Mouse (Mus musculus): ENCODE measurements around the gene Stk25. TPM values are rescaled to one million over a fixed set of nuclear protein-coding genes. Genes with fewer than 3 reads are reported as not detected.
A peak's percentile ranks its signal among the peaks of the same experiment; 100 is the strongest.

The Stk25 gene
- total RNA-seq, 2 experiments from 2014 or later: 135 to 138 TPM

GRCm38 (mm10) chr1:93672682-93673081 lies 14.2 kb upstream of the Stk25 start:
- intact Hi-C loops (cut with DNase I): no loop called here
- no peak for DNase-seq

- intact Hi-C loops (cut with DNase I): loop anchor here (10.0 kb wide), 1 partner anchor 135 kb away; the partner anchor contains the start of genes Dtymk and Ing5
- DNase-seq: no peak
Measured at GRCm38 (mm10) chr1:93669941-93670340, 11.5 kb upstream of the Stk25 start.

GRCm38 (mm10) chr1:93668791-93669548 lies 10.5 kb upstream of the Stk25 start:
- DNase-seq: peak; percentile 89 to 90
- intact Hi-C loops (cut with DNase I): loop anchor here (1.0 to 10.0 kb wide), 2 partner anchors 58 to 136 kb away; partner anchors contain the start of genes Dtymk and Ing5

- DNase-seq: peak; percentile 17 to 34
- intact Hi-C loops (cut with DNase I): loop anchor here (1.0 to 10.0 kb wide), 2 partner anchors 59 to 137 kb away; partner anchors contain the start of genes Dtymk and Ing5
Measured at GRCm38 (mm10) chr1:93667760-93668400, 9.4 kb upstream of the Stk25 start.

- DNase-seq: no peak
- intact Hi-C loops (cut with DNase I): no loop called here
Measured at GRCm38 (mm10) chr1:93657025-93657360, 1.5 kb downstream of the Stk25 start.

- intact Hi-C loops (cut with DNase I): no loop called here
- no peak for DNase-seq
Measured at GRCm38 (mm10) chr1:93656325-93657024, 2.0 kb downstream of the Stk25 start.

GRCm38 (mm10) chr1:93654798-93655197 lies 3.7 kb downstream of the Stk25 start:
- intact Hi-C loops (cut with DNase I): no loop called here
- DNase-seq: no peak

GRCm38 (mm10) chr1:93654275-93654674 lies 4.2 kb downstream of the Stk25 start:
- intact Hi-C loops (cut with DNase I): no loop called here

GRCm38 (mm10) chr1:93649604-93650172 lies 8.8 kb downstream of the Stk25 start:
- DNase-seq: no peak
- intact Hi-C loops (cut with DNase I): no loop called here

More at GRCm38 (mm10) chr1:93654275-93654674, 4.2 kb downstream of the Stk25 start:
- DNase-seq: no peak

- intact Hi-C loops (cut with DNase I): no loop called here
- DNase-seq: no peak
Measured at GRCm38 (mm10) chr1:93642692-93643091, 15.8 kb downstream of the Stk25 start.

GRCm38 (mm10) chr1:93641978-93642377 lies 16.5 kb downstream of the Stk25 start:
- intact Hi-C loops (cut with DNase I): no loop called here
- no peak for DNase-seq

- intact Hi-C loops (cut with DNase I): no loop called here
Measured at GRCm38 (mm10) chr1:93636211-93636897, 22.1 kb downstream of the Stk25 start.

GRCm38 (mm10) chr1:93635580-93636192 lies 22.8 kb downstream of the Stk25 start:
- peak; percentile 99 for DNase-seq
- intact Hi-C loops (cut with DNase I): no loop called here

More at GRCm38 (mm10) chr1:93636211-93636897, 22.1 kb downstream of the Stk25 start:
- DNase-seq: no peak

- DNase-seq: peak in 1 of 2 experiments; percentile 63
- intact Hi-C loops (cut with DNase I): no loop called here
Measured at GRCm38 (mm10) chr1:93635091-93635579, 23.3 kb downstream of the Stk25 start.

- intact Hi-C loops (cut with DNase I): loop anchor here (5.0 kb wide), 1 partner anchor 122 kb away; the partner anchor contains the start of gene Farp2
- DNase-seq: peak; percentile 57 to 65
Measured at GRCm38 (mm10) chr1:93634481-93634891, 24.0 kb downstream of the Stk25 start.

GRCm38 (mm10) chr1:93632723-93633122 lies 25.7 kb downstream of the Stk25 start:
- no peak for DNase-seq
- intact Hi-C loops (cut with DNase I): loop anchor here (5.0 kb wide), 1 partner anchor 120 kb away; the partner anchor contains the start of gene Farp2

GRCm38 (mm10) chr1:93630796-93631195 lies 27.7 kb downstream of the Stk25 start:
- intact Hi-C loops (cut with DNase I): loop anchor here (5.0 kb wide), 1 partner anchor 118 kb away; the partner anchor contains the start of gene Farp2
- no peak for DNase-seq

- no peak for DNase-seq
- intact Hi-C loops (cut with DNase I): no loop called here
Measured at GRCm38 (mm10) chr1:93624502-93624901, 34.0 kb downstream of the Stk25 start.

- DNase-seq: no peak
- intact Hi-C loops (cut with DNase I): no loop called here
Measured at GRCm38 (mm10) chr1:93618948-93619347, 39.5 kb downstream of the Stk25 start.
